Mouse (Mus musculus): ENCODE measurements around the gene Igfbp4. TPM values are rescaled to one million over a fixed set of nuclear protein-coding genes. Genes with fewer than 3 reads are reported as not detected.
A peak's percentile ranks its signal among the peaks of the same experiment; 100 is the strongest.

Igfbp4 gene
- total and polyA plus RNA-seq, 2 experiments = 662 to 1,830 TPM

- TF ChIP-seq CTCF (IDR thresholded peaks at IDR 0.05; ENCODE audit: low read depth, low read length) = no peak
- TF ChIP-seq POLR2A (IDR thresholded peaks at IDR 0.05; ENCODE audit: extremely low read depth, insufficient read depth, low read length) = no peak
- H3K27ac ChIP-seq (replicated peaks; ENCODE audit: insufficient read depth, low read depth, low read length) = no peak within 1 kb of the TSS
- WGBS = under 1% methylated on average over 54 of the region's 54 CpGs
Measured at GRCm38 (mm10) chr11:99023500-99024467, 17.3 kb upstream of the Igfbp4 start, which contains the start of gene Top2a. Gene Top2a (minus strand): TSS chr11:99024189.

GRCm38 (mm10) chr11:99024468-99025134 lies 16.4 kb upstream of the Igfbp4 start:
- H3K27ac ChIP-seq (replicated peaks; ENCODE audit: insufficient read depth, low read depth, low read length) = no peak overlapping the region

More at GRCm38 (mm10) chr11:99023500-99024467, 17.3 kb upstream of the Igfbp4 start, which contains the start of gene Top2a:
- H3K27me3 ChIP-seq (ENCODE audit: control insufficient read depth, insufficient read depth, low read length) = no peaks in the 10 kb centered on the region
- H3K79me2 ChIP-seq (ENCODE audit: control insufficient read depth, insufficient read depth, low read length) = no peaks in the 10 kb centered on the region
- peak within 1 kb of the TSS; percentile 36 for H3K9ac ChIP-seq (ENCODE audit: low read depth, low read length)
- peak within 1 kb of the TSS; percentile 67 for H3K4me3 ChIP-seq (ENCODE audit: insufficient read depth, low read depth, low read length)
- no peaks in the 10 kb centered on the region for H3K36me3 ChIP-seq (ENCODE audit: control insufficient read depth, insufficient read depth, low read length)
- peaks cover 2% of the 10 kb centered on the region; the same call in 1 of the 2 replicates for H3K4me1 ChIP-seq (ENCODE audit: control insufficient read depth, insufficient read depth, low read length)
- peak; percentile 93 for DNase-seq (ENCODE audit: extremely low read depth, low read depth, low spot score)

GRCm38 (mm10) chr11:99025878-99026277 lies 15.2 kb upstream of the Igfbp4 start:
- no peak for TF ChIP-seq POLR2A (IDR thresholded peaks at IDR 0.05; ENCODE audit: extremely low read depth, insufficient read depth, low read length)
- TF ChIP-seq CTCF (IDR thresholded peaks at IDR 0.05; ENCODE audit: low read depth, low read length) = no peak
- WGBS = 98% methylated on average over 6 of the region's 6 CpGs
- Histone ChIP-seq H3K4me1 (ENCODE audit: control insufficient read depth, insufficient read depth, low read length) (peaks cover 2% of the 10 kb centered on the region; the same call in 1 of the 2 replicates), H3K27me3 (ENCODE audit: control insufficient read depth, insufficient read depth, low read length) (no peaks in the 10 kb centered on the region), H3K36me3 (ENCODE audit: control insufficient read depth, insufficient read depth, low read length) (no peaks in the 10 kb centered on the region), H3K79me2 (ENCODE audit: control insufficient read depth, insufficient read depth, low read length) (no peaks in the 10 kb centered on the region), H3K4me3 (ENCODE audit: insufficient read depth, low read depth, low read length) (no peak overlapping the region), H3K27ac (replicated peaks; ENCODE audit: insufficient read depth, low read depth, low read length) (no peak overlapping the region), H3K9ac (ENCODE audit: low read depth, low read length) (no peak overlapping the region)
- DNase-seq (ENCODE audit: extremely low read depth, low read depth, low spot score) = no peak

More at GRCm38 (mm10) chr11:99024468-99025134, 16.4 kb upstream of the Igfbp4 start:
- DNase-seq (ENCODE audit: extremely low read depth, low read depth, low spot score) = no peak
- no peaks in the 10 kb centered on the region for H3K36me3 ChIP-seq (ENCODE audit: control insufficient read depth, insufficient read depth, low read length)
- H3K79me2 ChIP-seq (ENCODE audit: control insufficient read depth, insufficient read depth, low read length) = no peaks in the 10 kb centered on the region
- peak overlapping the region; percentile 8 for H3K4me3 ChIP-seq (ENCODE audit: insufficient read depth, low read depth, low read length)
- 47% methylated on average over 18 of the region's 18 CpGs for WGBS
- TF ChIP-seq CTCF (IDR thresholded peaks at IDR 0.05; ENCODE audit: low read depth, low read length) (no peak), POLR2A (IDR thresholded peaks at IDR 0.05; ENCODE audit: extremely low read depth, insufficient read depth, low read length) (no peak)
- 0 out of 2 replicates have a peak overlapping the region, but pooled peaks have one; percentile 18 for H3K9ac ChIP-seq (ENCODE audit: low read depth, low read length)
- peaks cover 2% of the 10 kb centered on the region; the same call in 1 of the 2 replicates for H3K4me1 ChIP-seq (ENCODE audit: control insufficient read depth, insufficient read depth, low read length)
- no peaks in the 10 kb centered on the region for H3K27me3 ChIP-seq (ENCODE audit: control insufficient read depth, insufficient read depth, low read length)

DNA sequence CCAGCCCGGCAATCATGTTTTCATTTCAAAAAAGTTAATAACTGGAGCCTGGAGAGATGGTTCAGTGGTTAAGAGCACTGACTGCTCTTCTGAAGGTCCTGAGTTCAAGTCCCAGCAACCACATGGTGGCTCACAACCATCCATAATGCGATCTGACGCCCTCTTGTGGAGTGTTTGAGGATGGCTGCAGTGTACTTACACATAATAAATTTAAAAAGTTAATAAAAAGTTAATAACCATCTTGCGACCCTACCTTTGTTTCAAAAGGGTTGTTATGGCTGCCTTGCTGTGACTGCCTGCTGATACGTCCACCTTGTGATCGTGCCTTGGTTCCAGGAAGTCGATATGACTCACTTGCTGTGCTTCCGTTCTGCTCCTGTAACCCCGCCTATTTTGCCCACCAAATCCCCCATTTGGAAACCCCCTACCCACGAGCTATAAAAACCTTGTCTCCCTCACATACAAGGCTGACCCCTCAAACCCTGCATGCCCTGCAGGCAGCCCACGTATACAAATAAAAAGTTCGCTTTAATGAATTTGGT lies 14.1 kb upstream of the Igfbp4 start:
- Histone ChIP-seq H3K79me2 (ENCODE audit: control insufficient read depth, insufficient read depth, low read length) (no peaks in the 10 kb centered on the region), H3K36me3 (ENCODE audit: control insufficient read depth, insufficient read depth, low read length) (no peaks in the 10 kb centered on the region), H3K27ac (replicated peaks; ENCODE audit: insufficient read depth, low read depth, low read length) (no peak overlapping the region), H3K4me3 (ENCODE audit: insufficient read depth, low read depth, low read length) (no peak overlapping the region), H3K9ac (ENCODE audit: low read depth, low read length) (no peak overlapping the region), H3K4me1 (ENCODE audit: control insufficient read depth, insufficient read depth, low read length) (peaks cover 2% of the 10 kb centered on the region; the same call in 1 of the 2 replicates), H3K27me3 (ENCODE audit: control insufficient read depth, insufficient read depth, low read length) (no peaks in the 10 kb centered on the region)
- 80% methylated on average over 12 of the region's 12 CpGs for WGBS
- no peak for TF ChIP-seq POLR2A (IDR thresholded peaks at IDR 0.05; ENCODE audit: extremely low read depth, insufficient read depth, low read length)
- no peak for TF ChIP-seq CTCF (IDR thresholded peaks at IDR 0.05; ENCODE audit: low read depth, low read length)
- DNase-seq (ENCODE audit: extremely low read depth, low read depth, low spot score) = no peak

DNA sequence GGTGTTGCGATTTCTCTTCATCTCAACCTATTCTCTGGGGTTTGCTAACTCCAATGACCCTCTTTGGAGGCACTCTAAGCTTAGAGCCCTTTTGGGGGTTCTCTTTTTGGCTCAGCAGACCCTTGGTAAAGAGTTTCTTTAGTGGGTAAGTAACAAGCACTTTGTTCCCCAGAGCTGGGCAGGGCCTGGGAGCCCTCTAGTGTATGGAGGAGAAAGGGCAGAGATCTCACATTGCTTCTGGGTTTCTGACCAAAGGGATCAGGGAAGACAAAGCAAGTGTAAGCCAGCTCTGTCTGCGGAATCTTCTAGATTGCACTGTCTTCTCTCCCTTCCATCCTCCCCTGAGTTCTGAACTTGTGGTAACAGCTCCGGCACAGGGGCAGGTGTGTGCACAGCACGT lies 5.7 kb upstream of the Igfbp4 start:
- TF ChIP-seq CTCF (IDR thresholded peaks at IDR 0.05; ENCODE audit: low read depth, low read length) (no peak; the same call in 1 of the 2 replicates), POLR2A (IDR thresholded peaks at IDR 0.05; ENCODE audit: extremely low read depth, insufficient read depth, low read length) (no peak)
- WGBS = 86% methylated on average over 4 of the region's 4 CpGs
- no peaks in the 10 kb centered on the region for H3K36me3 ChIP-seq (ENCODE audit: control insufficient read depth, insufficient read depth, low read length)
- DNase-seq (ENCODE audit: extremely low read depth, low read depth, low spot score) = no peak
- no peaks in the 10 kb centered on the region for H3K27me3 ChIP-seq (ENCODE audit: control insufficient read depth, insufficient read depth, low read length)
- H3K27ac ChIP-seq (replicated peaks; ENCODE audit: insufficient read depth, low read depth, low read length) = no peak overlapping the region
- no peaks in the 10 kb centered on the region for H3K79me2 ChIP-seq (ENCODE audit: control insufficient read depth, insufficient read depth, low read length)
- H3K9ac ChIP-seq (ENCODE audit: low read depth, low read length) = no peak overlapping the region
- no peak overlapping the region for H3K4me3 ChIP-seq (ENCODE audit: insufficient read depth, low read depth, low read length)
- H3K4me1 ChIP-seq (ENCODE audit: control insufficient read depth, insufficient read depth, low read length) = no peaks in the 10 kb centered on the region
